Mouse (Mus musculus) hindbrain, embryonic 15.5 days (tissue): ENCODE data around the gene Churc1. TPM values are rescaled to one million over a fixed set of nuclear protein-coding genes. Genes with fewer than 3 reads are reported as not detected.

ENCODE experiments used
- ATAC-seq: fragments of 200-750 bp; cut with Nextera tagmentation; 2 replicates; pipeline ENCODE4 v1.8.0; 2017; ENCODE audit warnings: low read depth, moderate number of reproducible peaks, moderate TSS enrichment; ENCODE audit not compliant: low FRiP score
- H3K27ac ChIP-seq: fragments of 300-500 bp; sonication (generic); replicated peaks from 2 replicates; pipeline ENCODE4 v1.5.1; 2015; ENCODE audit warnings: mild to moderate bottlenecking, inconsistent platforms
- H3K27me3 ChIP-seq: fragments of 300-500 bp; sonication (generic); 2 replicates; pipeline ENCODE4 v1.6.1; 2015; ENCODE audit warnings: control low read depth, inconsistent platforms
- H3K36me3 ChIP-seq: fragments of 300-500 bp; sonication (generic); 2 replicates; pipeline ENCODE4 v1.6.1; 2015; ENCODE audit warnings: control low read depth, inconsistent platforms
- H3K4me1 ChIP-seq: fragments of 300-500 bp; sonication (generic); replicated peaks from 2 replicates; pipeline ENCODE4 v1.6.1; 2015; ENCODE audit warnings: control low read depth, inconsistent platforms
- H3K4me2 ChIP-seq: fragments of 300-500 bp; sonication (generic); 2 replicates; pipeline ENCODE4 v1.6.1; 2015; ENCODE audit warnings: moderate library complexity, mild to moderate bottlenecking, inconsistent platforms
- H3K4me3 ChIP-seq: fragments of 300-500 bp; sonication (generic); 2 replicates; pipeline ENCODE4 v1.5.1; 2015; ENCODE audit warnings: mild to moderate bottlenecking, inconsistent platforms
- H3K9ac ChIP-seq: fragments of 300-500 bp; sonication (generic); 2 replicates; pipeline ENCODE4 v1.6.1; 2015; ENCODE audit warnings: inconsistent platforms
- H3K9me3 ChIP-seq: fragments of 300-500 bp; sonication (generic); 2 replicates; pipeline ENCODE4 v1.6.1; 2016; ENCODE audit warnings: control low read depth, inconsistent platforms
- WGBS: fragments of 180-500 bp; shearing (Covaris S2); methylation state at CpG from one replicate; pipeline ENCODE4 v1.1.7; 2015; 5-methylcytosine and 5-hydroxymethylcytosine counted together
- polyA plus RNA-seq: library from polyadenylated mRNA; unstranded; fragments of >200 nt; fragmentation: Nextera tagmentation; extraction: Ambion mirVana; gene quantifications from 2 replicates; pipeline ENCODE4 v1.2.1, GENCODE M21; 2015

Churc1 gene
- polyA plus RNA-seq, 1 experiment from 2014 or later: 134 TPM

GRCm38 (mm10) chr12:76803028-76803427 is 37.7 kb downstream of the Churc1 start:
- no peak for ATAC-seq
- no peak overlapping the region for H3K9ac ChIP-seq
- no peaks in the 10 kb centered on the region for H3K9me3 ChIP-seq
- WGBS: 91% methylated on average over 10 of the region's 10 CpGs
- H3K27me3 ChIP-seq: no peaks in the 10 kb centered on the region
- no peak overlapping the region for H3K4me3 ChIP-seq
- H3K4me1 ChIP-seq: no peaks in the 10 kb centered on the region
- peaks cover 13% of the 10 kb centered on the region; the same call in 1 of the 2 replicates for H3K36me3 ChIP-seq
- no peak overlapping the region for H3K4me2 ChIP-seq
- no peak overlapping the region for H3K27ac ChIP-seq

- Histone ChIP-seq H3K4me2 (no peak overlapping the region), H3K27me3 (no peaks in the 10 kb centered on the region), H3K4me3 (no peak overlapping the region), H3K36me3 (peaks cover 13% of the 10 kb centered on the region; the same call in 1 of the 2 replicates), H3K27ac (no peak overlapping the region), H3K4me1 (no peaks in the 10 kb centered on the region), H3K9me3 (no peaks in the 10 kb centered on the region), H3K9ac (no peak overlapping the region)
- 56% methylated on average over 7 of the region's 7 CpGs for WGBS
- no peak for ATAC-seq
These were observed 38.4 kb downstream of the Churc1 start for GRCm38 (mm10) chr12:76803700-76804252.

GRCm38 (mm10) chr12:76805056-76805811 is 39.9 kb downstream of the Churc1 start:
- Histone ChIP-seq H3K4me3 (no peak overlapping the region), H3K9ac (no peak overlapping the region), H3K27me3 (no peaks in the 10 kb centered on the region), H3K27ac (no peak overlapping the region), H3K36me3 (peaks cover 2% of the 10 kb centered on the region; the same call in 1 of the 2 replicates), H3K4me1 (no peaks in the 10 kb centered on the region), H3K4me2 (no peak overlapping the region), H3K9me3 (no peaks in the 10 kb centered on the region)
- 77% methylated on average over 10 of the region's 10 CpGs for WGBS
- no peak for ATAC-seq

GRCm38 (mm10) chr12:76807796-76808195 is 42.5 kb downstream of the Churc1 start:
- Histone ChIP-seq H3K9ac (no peak overlapping the region), H3K4me1 (no peaks in the 10 kb centered on the region), H3K36me3 (peaks cover 4% of the 10 kb centered on the region; the same call in 1 of the 2 replicates), H3K27me3 (no peaks in the 10 kb centered on the region), H3K27ac (no peak overlapping the region), H3K4me2 (no peak overlapping the region), H3K4me3 (no peak overlapping the region), H3K9me3 (no peaks in the 10 kb centered on the region)
- no peak for ATAC-seq
- 85% methylated on average over 10 of the region's 10 CpGs for WGBS

GRCm38 (mm10) chr12:76810491-76810890 is 45.2 kb downstream of the Churc1 start:
- no peak for ATAC-seq
- Histone ChIP-seq H3K4me1 (no peaks in the 10 kb centered on the region), H3K4me3 (no peak overlapping the region), H3K36me3 (peaks cover 4% of the 10 kb centered on the region; the same call in 1 of the 2 replicates), H3K27ac (no peak overlapping the region), H3K9ac (no peak overlapping the region), H3K27me3 (no peaks in the 10 kb centered on the region), H3K4me2 (no peak overlapping the region), H3K9me3 (no peaks in the 10 kb centered on the region)
- 94% methylated on average over 5 of the region's 5 CpGs for WGBS

GRCm38 (mm10) chr12:76811006-76811405 is 45.7 kb downstream of the Churc1 start:
- no peak for ATAC-seq
- Histone ChIP-seq H3K4me2 (no peak overlapping the region), H3K4me1 (no peaks in the 10 kb centered on the region), H3K36me3 (peaks cover 4% of the 10 kb centered on the region; the same call in 1 of the 2 replicates), H3K27me3 (no peaks in the 10 kb centered on the region), H3K9ac (no peak overlapping the region), H3K4me3 (no peak overlapping the region), H3K9me3 (no peaks in the 10 kb centered on the region), H3K27ac (no peak overlapping the region)
- 93% methylated on average over 4 of the region's 4 CpGs for WGBS

GRCm38 (mm10) chr12:76813543-76813942 is 48.2 kb downstream of the Churc1 start:
- no peak overlapping the region for H3K27ac ChIP-seq
- no peak overlapping the region for H3K4me2 ChIP-seq
- no peak overlapping the region for H3K9ac ChIP-seq
- H3K27me3 ChIP-seq: no peaks in the 10 kb centered on the region
- peaks cover 14% of the 10 kb centered on the region for H3K4me1 ChIP-seq
- no peaks in the 10 kb centered on the region for H3K9me3 ChIP-seq
- H3K4me3 ChIP-seq: no peak overlapping the region
- no peak for ATAC-seq
- 79% methylated on average over 10 of the region's 10 CpGs for WGBS
- H3K36me3 ChIP-seq: peaks cover 4% of the 10 kb centered on the region; the same call in 1 of the 2 replicates

- Histone ChIP-seq H3K36me3 (peaks cover 4% of the 10 kb centered on the region; the same call in 1 of the 2 replicates), H3K27ac (no peak overlapping the region), H3K4me1 (peaks cover 16% of the 10 kb centered on the region), H3K4me2 (no peak overlapping the region), H3K4me3 (no peak overlapping the region), H3K9ac (no peak overlapping the region), H3K9me3 (no peaks in the 10 kb centered on the region), H3K27me3 (no peaks in the 10 kb centered on the region)
- WGBS: 89% methylated on average over 2 of the region's 2 CpGs
- no peak for ATAC-seq
These were observed 48.8 kb downstream of the Churc1 start for GRCm38 (mm10) chr12:76814120-76814519.

- Histone ChIP-seq H3K27me3 (no peaks in the 10 kb centered on the region), H3K27ac (no peak overlapping the region), H3K36me3 (peaks cover 4% of the 10 kb centered on the region; the same call in 1 of the 2 replicates), H3K4me3 (no peak overlapping the region), H3K9me3 (no peaks in the 10 kb centered on the region), H3K9ac (no peak overlapping the region), H3K4me1 (peaks cover 42% of the 10 kb centered on the region), H3K4me2 (no peak overlapping the region)
- ATAC-seq: no peak
- 60% methylated on average over 4 of the region's 4 CpGs for WGBS
These were observed 51.4 kb downstream of the Churc1 start for GRCm38 (mm10) chr12:76816720-76817119.

GRCm38 (mm10) chr12:76817176-76817575 is 51.8 kb downstream of the Churc1 start:
- no peak overlapping the region for H3K4me2 ChIP-seq
- peaks cover 44% of the 10 kb centered on the region for H3K4me1 ChIP-seq
- H3K27me3 ChIP-seq: no peaks in the 10 kb centered on the region
- no peak for ATAC-seq
- 59% methylated on average over 4 of the region's 4 CpGs for whole genome bisulfite sequencing
- no peaks in the 10 kb centered on the region for H3K9me3 ChIP-seq
- H3K9ac ChIP-seq: no peak overlapping the region
- H3K36me3 ChIP-seq: peaks cover 4% of the 10 kb centered on the region; the same call in 1 of the 2 replicates
- no peak overlapping the region for H3K4me3 ChIP-seq
- no peak overlapping the region for H3K27ac ChIP-seq

GRCm38 (mm10) chr12:76818120-76818519 is 52.8 kb downstream of the Churc1 start:
- no peak overlapping the region for H3K27ac ChIP-seq
- H3K4me1 ChIP-seq: peaks cover 47% of the 10 kb centered on the region
- no peaks in the 10 kb centered on the region for H3K9me3 ChIP-seq
- no peak overlapping the region for H3K4me2 ChIP-seq
- H3K4me3 ChIP-seq: no peak overlapping the region
- 66% methylated on average over 4 of the region's 4 CpGs for WGBS
- H3K9ac ChIP-seq: no peak overlapping the region
- no peaks in the 10 kb centered on the region for H3K27me3 ChIP-seq
- no peak for ATAC-seq
- H3K36me3 ChIP-seq: no peaks in the 10 kb centered on the region

GRCm38 (mm10) chr12:76818908-76819307 is 53.6 kb downstream of the Churc1 start:
- no peak overlapping the region for H3K4me3 ChIP-seq
- no peak overlapping the region for H3K9ac ChIP-seq
- 89% methylated on average over 9 of the region's 9 CpGs for WGBS
- H3K9me3 ChIP-seq: no peaks in the 10 kb centered on the region
- H3K27ac ChIP-seq: no peak overlapping the region
- no peak overlapping the region for H3K4me2 ChIP-seq
- peaks cover 47% of the 10 kb centered on the region for H3K4me1 ChIP-seq
- H3K27me3 ChIP-seq: peaks cover 2% of the 10 kb centered on the region; the same call in 1 of the 2 replicates
- ATAC-seq: no peak
- H3K36me3 ChIP-seq: no peaks in the 10 kb centered on the region
